Mouse (Mus musculus): ENCODE measurements at regions not wholly inside any gene's neighbourhood (a gene's known extent, or its start where the extent isn't known, plus 50 kb on each side); places are given as distances from the start of the nearest gene placed in this dataset.
"Not testable (repeated sequence)": the region's sequence is repeated elsewhere in the genome, so short reads cannot be mapped to it uniquely, and the experiment has no call there.

DNA sequence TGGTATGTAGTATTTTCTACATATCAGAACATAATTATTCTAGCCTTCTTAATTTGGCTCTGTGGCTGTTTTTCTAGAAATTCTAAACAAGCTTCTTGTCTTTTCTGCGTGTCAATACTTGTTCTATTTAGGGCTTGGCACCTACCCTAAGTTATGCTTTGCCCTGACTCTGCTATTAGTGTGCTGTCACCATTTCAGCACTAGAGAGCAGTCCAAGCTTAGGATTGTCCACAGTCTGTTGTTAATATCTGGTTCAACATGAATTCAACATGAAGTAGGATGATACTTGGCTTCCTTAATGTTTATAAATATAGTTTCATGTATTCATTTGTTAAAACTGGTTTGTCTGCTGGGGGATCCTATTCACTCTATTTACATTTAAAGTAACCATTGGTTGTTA, 61.2 kb downstream of the Maged1 start:
- Histone ChIP-seq H3K27me3 (peaks cover 10% of the 10 kb centered on the region; the same call in 1 of the 2 replicates), H3K9me3 (replicated peaks) (no peaks in the 10 kb centered on the region), H3K27ac (no peak overlapping the region), H3K4me1 (replicated peaks) (peaks cover 10% of the 10 kb centered on the region), H3K4me2 (no peak overlapping the region), H3K9ac (no peak overlapping the region), H3K4me3 (replicated peaks) (no peak overlapping the region), H3K36me3 (no peaks in the 10 kb centered on the region)
- ATAC-seq (ENCODE audit: low read depth): 0 out of 2 replicates have a peak, but pooled peaks have one; percentile 55
- 43% methylated on average over 1 of the region's 1 CpGs for WGBS (ENCODE audit: insufficient replicate concordance)
- no peak for DNase-seq

DNA sequence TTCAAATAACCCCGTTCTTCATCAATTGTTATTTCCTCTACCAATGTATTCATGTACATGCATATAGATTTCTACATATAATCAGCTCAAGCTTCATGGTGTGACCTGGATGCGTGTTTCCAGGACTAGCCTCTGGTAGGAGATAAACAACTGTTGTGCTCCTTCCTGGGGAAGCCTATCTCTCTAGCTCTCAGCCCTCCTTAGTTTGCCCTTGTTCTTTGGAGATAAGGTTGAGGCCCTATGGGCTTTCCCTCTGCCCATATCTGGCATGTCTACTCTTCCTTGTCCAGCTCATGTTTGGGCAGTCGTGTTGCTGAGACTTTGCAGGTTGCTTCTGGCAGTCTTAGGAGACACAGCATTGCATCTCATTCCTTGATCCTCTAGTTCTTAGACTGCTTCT, 74.3 kb downstream of the Maged1 start:
- Histone ChIP-seq H3K4me1 (replicated peaks) (peaks cover 19% of the 10 kb centered on the region), H3K27me3 (peaks cover 12% of the 10 kb centered on the region; the same call in 1 of the 2 replicates)
- H3K9me3 ChIP-seq (replicated peaks); H3K27ac ChIP-seq; DNase-seq; H3K4me3 ChIP-seq (replicated peaks); H3K36me3 ChIP-seq; H3K4me2 ChIP-seq; H3K9ac ChIP-seq: not testable (repeated sequence)
- ATAC-seq (ENCODE audit: low read depth): peak; percentile 99
- no CpG with 5 or more reads among the region's 3 CpGs for WGBS (ENCODE audit: insufficient replicate concordance)
